Mouse (Mus musculus): Measurements from ENCODE around the gene Tmem63c. TPM values are rescaled to one million over a fixed set of nuclear protein-coding genes. Genes with fewer than 3 reads are reported as not detected.

Tmem63c gene
- total and polyA plus RNA-seq, 3 experiments, result 0.04 TPM; not detected in 2

- no peak overlapping the region for H3K27ac ChIP-seq (ENCODE audit: control insufficient read depth, low read depth, low read length)
- H3K4me3 ChIP-seq (ENCODE audit: control insufficient read depth in 1 of 2, insufficient read depth in 1 of 2, low read depth in 2 of 2, low read length in 2 of 2), result no peak overlapping the region
- H3K9me3 ChIP-seq (replicated peaks; ENCODE audit: insufficient read depth, low read length), result no peaks in the 10 kb centered on the region
- H3K4me1 ChIP-seq (ENCODE audit: control insufficient read depth in 1 of 2, insufficient read depth in 2 of 2, low read length in 2 of 2), result no peaks in the 10 kb centered on the region
- no peak for TF ChIP-seq ETS1 (IDR thresholded peaks at IDR 0.05; ENCODE audit: low read depth, low read length)
- no peak for TF ChIP-seq ZNF384 (IDR thresholded peaks at IDR 0.05; ENCODE audit: low read depth, low read length)
- TF ChIP-seq MYB (IDR thresholded peaks at IDR 0.05; ENCODE audit: low read depth, low read length), result no peak
- TF ChIP-seq POLR2AphosphoS5 (IDR thresholded peaks at IDR 0.05; ENCODE audit: borderline replicate concordance, low read depth, low read length), result no peak
- TF ChIP-seq CHD1 (IDR thresholded peaks at IDR 0.05; ENCODE audit: low read depth, low read length), result no peak
- TF ChIP-seq GATA1 (IDR thresholded peaks at IDR 0.05; ENCODE audit: low read depth, low read length), result no peak
- TF ChIP-seq E2F4 (IDR thresholded peaks at IDR 0.05; ENCODE audit: borderline replicate concordance, low read depth, low read length), result no peak
- TF ChIP-seq MXI1 (IDR thresholded peaks at IDR 0.05; ENCODE audit: low read depth, low read length), result no peak
- H3K79me2 ChIP-seq (ENCODE audit: control insufficient read depth, insufficient read depth, low read length, poor library complexity), result no peaks in the 10 kb centered on the region
- H3K36me3 ChIP-seq (ENCODE audit: control insufficient read depth in 1 of 2, insufficient read depth in 2 of 2, low read length in 2 of 2), result no peaks in the 10 kb centered on the region
- H3K27me3 ChIP-seq (ENCODE audit: control insufficient read depth in 1 of 2, insufficient read depth in 2 of 2, low read length in 2 of 2), result no peaks in the 10 kb centered on the region; a peak in 1 of 4 replicates
- H3K9ac ChIP-seq (ENCODE audit: control insufficient read depth, low read depth, low read length, poor library complexity, severe bottlenecking), result no peak overlapping the region
- DNase-seq (ENCODE audit: low read depth, low spot score), result peak; percentile 45
Measured at GRCm38 (mm10) chr12:86983470-86984193, 37.5 kb upstream of the Tmem63c start.

- Histone ChIP-seq H3K79me2 (ENCODE audit: control insufficient read depth, insufficient read depth, low read length, poor library complexity) (no peaks in the 10 kb centered on the region), H3K27ac (ENCODE audit: control insufficient read depth, low read depth, low read length) (no peak overlapping the region), H3K9me3 (replicated peaks; ENCODE audit: insufficient read depth, low read length) (no peaks in the 10 kb centered on the region), H3K4me1 (ENCODE audit: control insufficient read depth in 1 of 2, insufficient read depth in 2 of 2, low read length in 2 of 2) (no peaks in the 10 kb centered on the region), H3K9ac (ENCODE audit: control insufficient read depth, low read depth, low read length, poor library complexity, severe bottlenecking) (no peak overlapping the region), H3K27me3 (ENCODE audit: control insufficient read depth in 1 of 2, insufficient read depth in 2 of 2, low read length in 2 of 2) (no peaks in the 10 kb centered on the region; a peak in 1 of 4 replicates), H3K36me3 (ENCODE audit: control insufficient read depth in 1 of 2, insufficient read depth in 2 of 2, low read length in 2 of 2) (no peaks in the 10 kb centered on the region), H3K4me3 (ENCODE audit: control insufficient read depth in 1 of 2, insufficient read depth in 1 of 2, low read depth in 2 of 2, low read length in 2 of 2) (no peak overlapping the region)
- TF ChIP-seq MAX (IDR thresholded peaks at IDR 0.05; ENCODE audit: low read length), result 0 out of 2 replicates have a peak, but pooled peaks have one; percentile 21
- TF ChIP-seq GABPA (IDR thresholded peaks at IDR 0.05; ENCODE audit: low read depth, low read length), result no peak
- 0 out of 2 replicates have a peak, but pooled peaks have one; percentile 26 for TF ChIP-seq HCFC1 (IDR thresholded peaks at IDR 0.05; ENCODE audit: low read depth, low read length)
- peak; percentile 67; the same call in 1 of the 2 replicates for TF ChIP-seq SIN3A (IDR thresholded peaks at IDR 0.05; ENCODE audit: low read length)
- peak; percentile 46; the same call in 1 of the 2 replicates for TF ChIP-seq MXI1 (IDR thresholded peaks at IDR 0.05; ENCODE audit: low read depth, low read length)
- no peak for TF ChIP-seq ZMIZ1 (IDR thresholded peaks at IDR 0.05; ENCODE audit: low read depth, low read length)
- DNase-seq (ENCODE audit: low read depth, low spot score), result peak; percentile 65
Measured at GRCm38 (mm10) chr12:86984194-86984555, 37.0 kb upstream of the Tmem63c start.

GRCm38 (mm10) chr12:86986562-86986961, 34.6 kb upstream of the Tmem63c start:
- Histone ChIP-seq H3K4me1 (ENCODE audit: control insufficient read depth in 1 of 2, insufficient read depth in 2 of 2, low read length in 2 of 2) (no peaks in the 10 kb centered on the region), H3K27ac (ENCODE audit: control insufficient read depth, low read depth, low read length) (no peak overlapping the region), H3K79me2 (ENCODE audit: control insufficient read depth, insufficient read depth, low read length, poor library complexity) (no peaks in the 10 kb centered on the region), H3K4me3 (ENCODE audit: control insufficient read depth in 1 of 2, insufficient read depth in 1 of 2, low read depth in 2 of 2, low read length in 2 of 2) (no peak overlapping the region), H3K9ac (ENCODE audit: control insufficient read depth, low read depth, low read length, poor library complexity, severe bottlenecking) (no peak overlapping the region), H3K27me3 (ENCODE audit: control insufficient read depth in 1 of 2, insufficient read depth in 2 of 2, low read length in 2 of 2) (no peaks in the 10 kb centered on the region; a peak in 1 of 4 replicates), H3K9me3 (replicated peaks; ENCODE audit: insufficient read depth, low read length) (no peaks in the 10 kb centered on the region), H3K36me3 (ENCODE audit: control insufficient read depth in 1 of 2, insufficient read depth in 2 of 2, low read length in 2 of 2) (no peaks in the 10 kb centered on the region)
- no peak for DNase-seq (ENCODE audit: low read depth, low spot score)
- TF ChIP-seq USF2 (IDR thresholded peaks at IDR 0.05; ENCODE audit: borderline replicate concordance in 1 of 2, insufficient read depth in 1 of 2, low read depth in 1 of 2, low read length in 2 of 2) (no peak), ZNF384 (IDR thresholded peaks at IDR 0.05; ENCODE audit: low read depth, low read length) (no peak), RAD21 (IDR thresholded peaks at IDR 0.05; ENCODE audit: low read depth, low read length) (no peak), POLR2AphosphoS5 (IDR thresholded peaks at IDR 0.05; ENCODE audit: borderline replicate concordance, low read depth, low read length) (no peak), ELF1 (IDR thresholded peaks at IDR 0.05; ENCODE audit: low read depth, low read length) (no peak), MEF2A (IDR thresholded peaks at IDR 0.05; ENCODE audit: extremely low read depth, insufficient replicate concordance, low read depth, low read length, poor library complexity, severe bottlenecking) (no peak), CTCF (IDR thresholded peaks at IDR 0.05 in 2 of 3, conservative IDR thresholded peaks at IDR 0.05 in 1 of 3; ENCODE audit: control insufficient read depth in 1 of 3, insufficient read depth in 1 of 3, low read depth in 2 of 3, low read length in 3 of 3, poor library complexity in 1 of 3, severe bottlenecking in 1 of 3) (no peak), SMC3 (IDR thresholded peaks at IDR 0.05; ENCODE audit: low read depth, low read length) (no peak), TAL1 (IDR thresholded peaks at IDR 0.05; ENCODE audit: low read length) (no peak), ETS1 (IDR thresholded peaks at IDR 0.05; ENCODE audit: low read depth, low read length) (no peak)

Measured in MEL (cell line).